Mouse (Mus musculus) heart, postnatal 10 days (tissue): ENCODE data around the gene Bmp5. TPM values are rescaled to one million over a fixed set of nuclear protein-coding genes. Genes with fewer than 3 reads are reported as not detected.
"Not testable (repeated sequence)": the region's sequence is repeated elsewhere in the genome, so short reads cannot be mapped to it uniquely, and the experiment has no call there.

ENCODE experiments used
- DNase-seq, 2 experiments: peaks; one replicate each; pipeline ENCODE4 v3.0.0; 2021
- intact Hi-C: fragments of 180-260 bp; cut with DNase I; formaldehyde crosslinking; loops from one replicate; pipeline ENCODE4 v1.15.1; 2025
- total RNA-seq, 2 experiments: library from RNA; stranded (reverse); gene quantifications; 2 replicates each; pipeline ENCODE4 v1.2.3; 2021

Bmp5 gene
- total RNA-seq, result 1 to 10 TPM; 1.9 TPM

GRCm38 (mm10) chr9:75775129-75775845, at the start of gene Bmp5:
Bmp5 (plus strand) TSS chr9:75775364.
- DNase-seq, result no peak
- intact Hi-C loops, result no loop called here

- peak in 1 of 2 experiments; percentile 29 for DNase-seq
- intact Hi-C loops, result loop anchor here (5.0 kb wide), 1 partner anchor 242 kb away; no protein-coding TSS in a partner anchor
Observed at GRCm38 (mm10) chr9:75760075-75760474, 15.1 kb upstream of the Bmp5 start.

- DNase-seq, result no peak
- intact Hi-C loops, result loop anchor here (5.0 kb wide), 1 partner anchor 241 kb away; no protein-coding TSS in a partner anchor
Observed at GRCm38 (mm10) chr9:75761567-75761966, 13.6 kb upstream of the Bmp5 start.

- DNase-seq, result peak; percentile 50 to 65
Observed at GRCm38 (mm10) chr9:75762487-75762886, 12.7 kb upstream of the Bmp5 start.

GRCm38 (mm10) chr9:75764792-75765191, 10.4 kb upstream of the Bmp5 start:
- DNase-seq, result no peak
- intact Hi-C loops, result loop anchor here (5.0 kb wide), 1 partner anchor 238 kb away; no protein-coding TSS in a partner anchor

More at GRCm38 (mm10) chr9:75762487-75762886, 12.7 kb upstream of the Bmp5 start:
- intact Hi-C loops, result loop anchor here (1.0 to 5.0 kb wide), 3 partner anchors 240 to 474 kb away; no protein-coding TSS in a partner anchor

- no peak for DNase-seq
- intact Hi-C loops, result no loop called here
Observed at GRCm38 (mm10) chr9:75766521-75766920, 8.6 kb upstream of the Bmp5 start.

GRCm38 (mm10) chr9:75769042-75769441, 6.1 kb upstream of the Bmp5 start:
- DNase-seq, result no peak
- intact Hi-C loops, result no loop called here

GRCm38 (mm10) chr9:75776153-75776552, 989 bp downstream of the Bmp5 start:
- DNase-seq, result peak in 1 of 2 experiments; percentile 13
- intact Hi-C loops, result no loop called here

- DNase-seq, result peak in 1 of 2 experiments; percentile 10
Observed at GRCm38 (mm10) chr9:75778762-75779346, 3.7 kb downstream of the Bmp5 start.

GRCm38 (mm10) chr9:75780558-75781276, 5.6 kb downstream of the Bmp5 start:
- intact Hi-C loops, result no loop called here
- DNase-seq, result no peak

More at GRCm38 (mm10) chr9:75778762-75779346, 3.7 kb downstream of the Bmp5 start:
- intact Hi-C loops, result no loop called here

GRCm38 (mm10) chr9:75781600-75781999, 6.4 kb downstream of the Bmp5 start:
- intact Hi-C loops, result no loop called here
- DNase-seq, result no peak

- intact Hi-C loops, result no loop called here
- no peak for DNase-seq
Observed at GRCm38 (mm10) chr9:75783573-75783972, 8.4 kb downstream of the Bmp5 start.

GRCm38 (mm10) chr9:75785959-75786358, 10.8 kb downstream of the Bmp5 start:
- DNase-seq, result no peak
- intact Hi-C loops, result no loop called here

GRCm38 (mm10) chr9:75787121-75787520, 12.0 kb downstream of the Bmp5 start:
- intact Hi-C loops, result no loop called here
- DNase-seq, result no peak

- intact Hi-C loops, result no loop called here
- no peak for DNase-seq
Observed at GRCm38 (mm10) chr9:75789879-75790428, 14.8 kb downstream of the Bmp5 start.

GRCm38 (mm10) chr9:75804940-75805339, 29.8 kb downstream of the Bmp5 start:
- no peak for DNase-seq
- intact Hi-C loops, result no loop called here

GRCm38 (mm10) chr9:75808179-75808578, 33.0 kb downstream of the Bmp5 start:
- intact Hi-C loops, DNase-seq: not testable (repeated sequence)

GRCm38 (mm10) chr9:75808659-75809058, 33.5 kb downstream of the Bmp5 start:
- no peak for DNase-seq
- intact Hi-C loops, result no loop called here

GRCm38 (mm10) chr9:75815161-75815560, 40.0 kb downstream of the Bmp5 start:
- intact Hi-C loops, result no loop called here
- no peak for DNase-seq

- intact Hi-C loops, result no loop called here
- DNase-seq, result no peak
Observed at GRCm38 (mm10) chr9:75818400-75818799, 43.2 kb downstream of the Bmp5 start.

- no peak for DNase-seq
- intact Hi-C loops, result no loop called here
Observed at GRCm38 (mm10) chr9:75832468-75832867, 57.3 kb downstream of the Bmp5 start.
